Mouse (Mus musculus) midbrain, embryonic 13.5 days (tissue): Measurements from ENCODE around the gene Aven. TPM values are rescaled to one million over a fixed set of nuclear protein-coding genes. Genes with fewer than 3 reads are reported as not detected.
A peak's percentile ranks its signal among the peaks of the same experiment; 100 is the strongest.

Source experiments
- ATAC-seq: fragments of 200-750 bp; cut with Nextera tagmentation; 2 replicates; pipeline ENCODE4 v1.8.0; 2017; ENCODE audit warnings: mild to moderate bottlenecking, moderate TSS enrichment, moderate library complexity
- H3K27ac ChIP-seq: fragments of 300-500 bp; sonication (generic); 2 replicates; pipeline ENCODE4 v1.5.1; 2015; ENCODE audit warnings: inconsistent platforms, mild to moderate bottlenecking, moderate library complexity
- H3K27me3 ChIP-seq: fragments of 300-500 bp; sonication (generic); 2 replicates; pipeline ENCODE4 v1.6.1; 2015; ENCODE audit warnings: mild to moderate bottlenecking, inconsistent platforms
- H3K36me3 ChIP-seq: fragments of 300-500 bp; sonication (generic); 2 replicates; pipeline ENCODE4 v1.6.1; 2015; ENCODE audit warnings: mild to moderate bottlenecking, inconsistent platforms
- H3K4me1 ChIP-seq: fragments of 300-500 bp; sonication (generic); replicated peaks from 2 replicates; pipeline ENCODE4 v1.6.1; 2015; ENCODE audit warnings: inconsistent platforms
- H3K4me2 ChIP-seq: fragments of 300-500 bp; sonication (generic); replicated peaks from 2 replicates; pipeline ENCODE4 v1.6.1; 2015; ENCODE audit warnings: moderate library complexity, mild to moderate bottlenecking, inconsistent platforms
- H3K4me3 ChIP-seq: fragments of 300-500 bp; sonication (generic); replicated peaks from 2 replicates; pipeline ENCODE4 v1.5.1; 2015; ENCODE audit warnings: mild to moderate bottlenecking, inconsistent platforms
- H3K9ac ChIP-seq: fragments of 300-500 bp; sonication (generic); replicated peaks from 2 replicates; pipeline ENCODE4 v1.6.1; 2015; ENCODE audit warnings: mild to moderate bottlenecking, inconsistent platforms
- H3K9me3 ChIP-seq: fragments of 300-500 bp; sonication (generic); 2 replicates; pipeline ENCODE4 v1.6.1; 2016; ENCODE audit warnings: mild to moderate bottlenecking, inconsistent platforms
- WGBS: fragments of 180-500 bp; shearing (Covaris S2); methylation state at CpG from one replicate; pipeline ENCODE4 v1.1.7; 2015; 5-methylcytosine and 5-hydroxymethylcytosine counted together
- polyA plus RNA-seq: library from polyadenylated mRNA; unstranded; fragments of >200 nt; fragmentation: Nextera tagmentation; extraction: Ambion mirVana; gene quantifications from 2 replicates; pipeline ENCODE4 v1.2.1, GENCODE M21; 2015

The Aven gene
- polyA plus RNA-seq, 1 experiment from 2014 or later: 3.1 TPM

GRCm38 (mm10) chr2:112470961-112471381 lies 21.8 kb upstream of the Aven start:
- Histone ChIP-seq H3K27me3 (no peaks in the 10 kb centered on the region), H3K9me3 (no peaks in the 10 kb centered on the region), H3K4me2 (no peak overlapping the region), H3K27ac (no peak overlapping the region), H3K9ac (no peak overlapping the region), H3K4me3 (no peak overlapping the region), H3K36me3 (peaks cover 40% of the 10 kb centered on the region), H3K4me1 (no peaks in the 10 kb centered on the region)
- 32% methylated on average over 5 of the region's 5 CpGs for WGBS
- ATAC-seq: peak; percentile 68

- Histone ChIP-seq H3K4me1 (no peaks in the 10 kb centered on the region), H3K9me3 (no peaks in the 10 kb centered on the region), H3K4me3 (no peak overlapping the region), H3K36me3 (peaks cover 32% of the 10 kb centered on the region), H3K4me2 (no peak overlapping the region), H3K9ac (no peak overlapping the region), H3K27me3 (no peaks in the 10 kb centered on the region), H3K27ac (no peak overlapping the region)
- no peak for ATAC-seq
- 92% methylated on average over 2 of the region's 2 CpGs for WGBS
These were observed 20.7 kb upstream of the Aven start for GRCm38 (mm10) chr2:112472076-112472475.

DNA sequence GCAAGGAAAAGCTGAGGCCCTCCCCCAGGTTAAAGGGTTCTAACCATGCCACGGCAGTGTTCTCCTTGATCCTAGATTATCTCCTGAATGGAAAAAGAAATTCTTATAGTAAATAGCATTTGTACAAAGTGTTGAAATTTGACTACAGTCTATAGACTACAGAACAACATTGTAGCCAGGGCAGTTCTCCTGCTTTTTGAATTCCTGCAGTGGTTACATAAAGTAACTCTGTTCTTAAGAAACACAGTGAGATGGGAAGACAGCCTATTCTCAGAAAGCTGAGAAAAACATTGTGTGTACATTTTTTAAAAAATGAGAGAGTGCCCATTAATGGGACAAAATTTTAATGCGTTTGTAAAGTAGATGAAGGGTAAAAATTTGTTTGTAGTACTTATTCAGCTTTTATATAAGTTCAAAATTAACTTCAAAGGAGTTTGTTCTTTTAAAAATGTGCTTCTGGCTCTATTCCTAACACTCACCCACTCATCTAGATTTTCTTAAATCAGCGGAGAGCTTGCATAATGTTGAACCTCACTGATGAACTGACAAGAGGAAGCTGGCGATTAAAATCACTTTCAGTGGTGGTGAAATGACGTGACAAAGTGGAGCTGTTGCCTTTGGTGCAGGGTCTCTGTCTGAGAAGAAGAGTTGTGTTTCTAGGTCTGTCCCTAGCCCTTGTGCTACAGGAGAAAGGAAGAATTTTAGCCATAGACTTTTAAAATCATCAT lies 17.6 kb upstream of the Aven start:
- no peak overlapping the region for H3K27ac ChIP-seq
- no peak for ATAC-seq
- no peaks in the 10 kb centered on the region for H3K9me3 ChIP-seq
- H3K4me1 ChIP-seq: no peaks in the 10 kb centered on the region
- 0 out of 2 replicates have a peak, but pooled peaks cover 5% of the 10 kb centered on the region for H3K36me3 ChIP-seq
- WGBS: 78% methylated on average over 5 of the region's 5 CpGs
- H3K4me2 ChIP-seq: no peak overlapping the region
- H3K4me3 ChIP-seq: no peak overlapping the region
- H3K27me3 ChIP-seq: no peaks in the 10 kb centered on the region
- no peak overlapping the region for H3K9ac ChIP-seq

DNA sequence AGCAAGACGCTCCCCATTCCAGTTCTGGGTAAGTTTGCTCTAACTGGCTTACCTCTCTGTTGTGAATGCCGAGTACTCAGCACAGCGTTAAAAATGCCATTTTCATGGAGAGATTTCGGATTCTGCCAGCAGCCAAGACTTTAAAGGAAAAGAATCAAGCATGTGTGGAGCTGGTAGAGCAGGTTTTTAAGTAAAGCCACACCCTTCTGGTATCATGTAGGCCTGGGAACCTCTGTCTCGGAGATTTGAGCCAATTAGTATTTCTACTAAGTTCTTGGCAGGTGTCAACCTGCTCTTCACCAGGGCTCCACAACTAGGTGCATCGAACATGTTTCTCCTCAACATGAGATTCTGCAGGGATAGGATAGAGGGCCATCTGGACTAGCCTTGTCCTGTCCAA lies 16.2 kb upstream of the Aven start:
- Histone ChIP-seq H3K4me2 (no peak overlapping the region), H3K27ac (no peak overlapping the region), H3K9me3 (no peaks in the 10 kb centered on the region), H3K4me1 (no peaks in the 10 kb centered on the region), H3K27me3 (no peaks in the 10 kb centered on the region), H3K36me3 (0 out of 2 replicates have a peak, but pooled peaks cover 5% of the 10 kb centered on the region), H3K4me3 (no peak overlapping the region), H3K9ac (no peak overlapping the region)
- ATAC-seq: no peak
- 80% methylated on average over 6 of the region's 6 CpGs for WGBS

GRCm38 (mm10) chr2:112480669-112481068 lies 12.1 kb upstream of the Aven start, which contains the start of gene Chrm5:
Gene Chrm5 (minus strand): TSS chr2:112480769.
- Histone ChIP-seq H3K4me3 (no peak within 1 kb of the TSS), H3K4me2 (no peak within 1 kb of the TSS), H3K9me3 (no peaks in the 10 kb centered on the region), H3K27me3 (no peaks in the 10 kb centered on the region), H3K9ac (no peak within 1 kb of the TSS), H3K27ac (no peak within 1 kb of the TSS), H3K4me1 (no peaks in the 10 kb centered on the region), H3K36me3 (no peaks in the 10 kb centered on the region)
- ATAC-seq: no peak
- WGBS: 96% methylated on average over 5 of the region's 5 CpGs

- 0% methylated on average over 2 of the region's 2 CpGs for WGBS
These were observed 11.2 kb upstream of the Aven start for GRCm38 (mm10) chr2:112481564-112481963.

GRCm38 (mm10) chr2:112482533-112483333 lies 10.0 kb upstream of the Aven start:
- Histone ChIP-seq H3K4me3 (no peak overlapping the region), H3K4me1 (no peaks in the 10 kb centered on the region), H3K36me3 (no peaks in the 10 kb centered on the region), H3K9ac (no peak overlapping the region), H3K27me3 (no peaks in the 10 kb centered on the region), H3K27ac (no peak overlapping the region), H3K9me3 (no peaks in the 10 kb centered on the region), H3K4me2 (no peak overlapping the region)
- WGBS: 82% methylated on average over 5 of the region's 5 CpGs
- no peak for ATAC-seq

More at GRCm38 (mm10) chr2:112481564-112481963, 11.2 kb upstream of the Aven start:
- H3K27ac ChIP-seq: no peak overlapping the region
- H3K27me3 ChIP-seq: no peaks in the 10 kb centered on the region
- no peaks in the 10 kb centered on the region for H3K9me3 ChIP-seq
- H3K4me3 ChIP-seq: no peak overlapping the region
- H3K36me3 ChIP-seq: no peaks in the 10 kb centered on the region
- no peaks in the 10 kb centered on the region for H3K4me1 ChIP-seq
- H3K4me2 ChIP-seq: no peak overlapping the region
- no peak overlapping the region for H3K9ac ChIP-seq
- peak; percentile 53; the same call in 1 of the 2 replicates for ATAC-seq

DNA sequence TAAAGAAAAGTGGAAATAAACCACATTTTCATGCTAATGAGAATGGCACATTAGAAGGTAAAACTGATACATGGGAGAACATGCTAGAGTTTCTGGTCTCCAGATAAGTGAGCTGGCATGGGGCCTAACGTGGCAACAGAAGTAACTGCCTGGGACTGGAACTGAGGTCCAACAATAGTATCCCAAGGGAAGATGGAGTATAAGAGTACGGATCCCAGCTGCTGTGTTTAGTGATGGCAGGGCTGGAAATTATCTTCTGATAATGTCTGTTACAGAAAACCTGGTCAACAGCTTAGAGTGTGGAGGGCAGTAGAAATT lies 9.5 kb upstream of the Aven start:
- no peak for ATAC-seq
- Histone ChIP-seq H3K9ac (no peak overlapping the region), H3K27me3 (no peaks in the 10 kb centered on the region), H3K36me3 (no peaks in the 10 kb centered on the region), H3K4me1 (no peaks in the 10 kb centered on the region), H3K4me3 (no peak overlapping the region), H3K9me3 (no peaks in the 10 kb centered on the region), H3K27ac (no peak overlapping the region), H3K4me2 (no peak overlapping the region)
- 81% methylated on average over 2 of the region's 2 CpGs for WGBS

DNA sequence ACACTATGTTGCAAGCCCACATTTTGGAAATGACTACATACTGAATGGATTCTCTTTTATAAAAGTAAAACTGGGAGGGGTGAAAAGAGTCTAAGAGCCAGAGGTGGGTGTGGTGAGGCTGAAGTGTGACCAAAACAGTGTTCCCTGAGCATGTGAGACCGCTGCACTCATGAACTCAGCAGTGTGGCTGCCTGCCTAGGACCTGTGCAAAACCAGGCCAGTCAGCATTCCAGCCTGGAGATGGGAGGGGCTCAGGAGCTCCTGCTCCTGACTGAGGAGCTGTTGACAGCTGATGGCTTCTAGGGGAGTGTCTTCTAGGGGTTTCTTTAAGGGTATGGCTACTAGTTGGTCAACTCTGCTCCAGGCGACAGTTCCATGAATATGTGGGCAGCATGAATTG lies 7.9 kb upstream of the Aven start:
- H3K36me3 ChIP-seq: no peaks in the 10 kb centered on the region
- no peaks in the 10 kb centered on the region for H3K4me1 ChIP-seq
- no peak overlapping the region for H3K9ac ChIP-seq
- H3K4me3 ChIP-seq: no peak overlapping the region
- H3K4me2 ChIP-seq: no peak overlapping the region
- no peak overlapping the region for H3K27ac ChIP-seq
- H3K27me3 ChIP-seq: no peaks in the 10 kb centered on the region
- ATAC-seq: 0 out of 2 replicates have a peak, but pooled peaks have one; percentile 30
- no peaks in the 10 kb centered on the region for H3K9me3 ChIP-seq
- WGBS: 80% methylated on average over 2 of the region's 2 CpGs

DNA sequence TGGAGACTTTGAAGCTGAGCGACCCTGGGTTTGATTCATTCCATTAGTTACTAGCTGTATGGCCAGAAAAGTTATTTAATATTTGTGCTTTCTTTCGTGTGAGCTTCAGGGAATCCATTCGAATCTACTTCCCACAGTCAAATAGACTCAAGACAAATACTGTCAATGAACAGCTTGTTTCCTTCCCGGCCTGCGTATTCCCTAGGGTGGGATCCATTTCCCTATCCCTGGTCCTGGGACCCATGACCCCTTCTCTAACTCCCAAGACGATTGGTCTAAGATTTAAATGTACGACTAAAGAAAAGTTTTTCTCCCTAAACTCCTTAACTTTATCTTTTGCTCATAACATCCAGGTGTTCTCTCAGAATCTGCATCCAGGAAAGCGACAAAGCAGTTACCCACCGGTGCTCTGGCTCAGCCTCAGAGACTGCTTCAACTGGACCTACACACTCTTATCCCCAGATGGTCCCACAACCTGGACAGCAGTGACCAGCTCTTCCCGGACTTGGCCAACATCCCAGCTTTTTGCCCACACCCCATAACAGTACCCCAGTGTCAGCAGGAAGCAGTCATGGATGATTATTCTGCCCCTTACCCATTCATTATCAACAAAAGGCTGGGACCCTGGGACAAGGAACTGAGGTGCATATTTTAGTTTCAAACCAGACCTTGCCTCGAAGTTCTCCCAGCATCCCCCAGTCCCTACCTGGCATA lies 2.1 kb upstream of the Aven start:
- H3K9me3 ChIP-seq: no peaks in the 10 kb centered on the region
- H3K4me3 ChIP-seq: no peak overlapping the region
- no peaks in the 10 kb centered on the region for H3K27me3 ChIP-seq
- no peak overlapping the region for H3K27ac ChIP-seq
- H3K4me1 ChIP-seq: peaks cover 17% of the 10 kb centered on the region
- 86% methylated on average over 11 of the region's 11 CpGs for WGBS
- no peak overlapping the region for H3K9ac ChIP-seq
- H3K36me3 ChIP-seq: no peaks in the 10 kb centered on the region
- no peak for ATAC-seq
- no peak overlapping the region for H3K4me2 ChIP-seq

DNA sequence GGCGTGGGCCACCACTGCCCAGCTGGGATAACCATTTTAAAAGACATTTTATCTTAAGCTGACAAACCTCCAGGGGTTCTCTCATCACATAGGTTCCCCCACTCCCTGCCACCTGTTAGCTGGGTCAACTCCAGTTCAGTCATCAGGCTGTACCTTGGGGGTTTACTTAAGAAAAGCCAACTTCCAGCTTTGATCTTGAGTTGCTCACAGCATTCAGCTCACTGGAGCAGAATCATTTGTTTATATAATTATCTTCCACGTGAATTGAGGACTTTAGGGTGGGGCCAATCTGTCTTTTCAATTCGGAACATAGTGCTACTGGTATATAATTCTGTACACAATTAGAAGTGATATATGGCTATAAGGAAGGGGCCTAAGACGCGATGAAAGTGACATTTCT lies 1.1 kb upstream of the Aven start:
- no peak for ATAC-seq
- no peaks in the 10 kb centered on the region for H3K36me3 ChIP-seq
- 72% methylated on average over 5 of the region's 5 CpGs for WGBS
- H3K4me1 ChIP-seq: peaks cover 17% of the 10 kb centered on the region
- no peaks in the 10 kb centered on the region for H3K27me3 ChIP-seq
- H3K9me3 ChIP-seq: no peaks in the 10 kb centered on the region
- H3K27ac ChIP-seq: no peak overlapping the region
- H3K4me3 ChIP-seq: no peak overlapping the region
- no peak overlapping the region for H3K4me2 ChIP-seq
- H3K9ac ChIP-seq: no peak overlapping the region

DNA sequence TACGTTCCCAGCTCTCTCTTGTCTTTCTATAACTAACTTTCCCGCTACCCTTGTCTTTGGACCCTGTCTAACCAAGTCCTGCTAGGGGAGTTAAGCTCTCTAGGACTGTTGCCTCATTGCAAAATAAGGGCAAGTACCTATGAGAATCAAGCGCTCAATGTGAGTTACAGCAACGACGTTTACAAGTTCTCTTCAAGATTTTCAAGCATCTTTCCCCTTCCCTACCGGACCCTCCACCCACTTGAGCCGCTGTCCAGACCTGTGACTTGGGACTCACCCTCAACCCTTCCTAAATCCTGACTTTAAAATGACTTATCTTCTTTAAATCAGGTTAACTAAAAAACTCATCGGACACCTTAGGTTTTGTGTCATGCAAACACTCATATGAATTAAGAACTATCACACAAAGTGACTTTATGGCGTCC lies 321 bp upstream of the Aven start:
- peak overlapping the region; percentile 70 for H3K4me2 ChIP-seq
- ATAC-seq: peak; percentile 5
- peak overlapping the region; percentile 95 for H3K9ac ChIP-seq
- peaks cover 17% of the 10 kb centered on the region for H3K4me1 ChIP-seq
- peak overlapping the region; percentile 73 for H3K4me3 ChIP-seq
- WGBS: 5% methylated on average over 9 of the region's 9 CpGs
- H3K27me3 ChIP-seq: no peaks in the 10 kb centered on the region
- H3K36me3 ChIP-seq: no peaks in the 10 kb centered on the region
- no peaks in the 10 kb centered on the region for H3K9me3 ChIP-seq
- H3K27ac ChIP-seq: peak overlapping the region; percentile 97
